Mouse (Mus musculus): Measurements from ENCODE around the gene Wwtr1.
A peak's percentile ranks its signal among the peaks of the same experiment; 100 is the strongest.

Wwtr1 gene

DNA sequence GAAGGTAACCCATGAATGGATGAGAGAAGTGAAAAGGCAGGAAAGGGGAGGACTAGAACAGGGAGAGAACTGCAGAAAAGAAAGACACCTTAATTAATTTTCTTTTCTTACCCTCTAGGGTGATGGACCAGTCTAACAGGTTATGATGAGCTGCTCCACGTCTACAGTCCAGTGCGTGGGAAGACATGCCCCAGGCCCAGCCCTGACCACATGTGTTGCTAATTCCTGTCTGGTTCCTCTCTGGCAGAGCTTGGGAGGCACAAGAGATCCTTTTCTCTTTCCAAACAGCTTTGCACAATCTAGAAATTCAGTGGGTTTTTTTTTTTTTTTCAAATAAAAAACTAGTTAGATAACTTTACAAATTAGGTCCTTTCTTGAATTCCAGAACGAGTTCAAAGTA lies 134.8 kb downstream of the Wwtr1 start:
- no peak for DNase-seq

DNA sequence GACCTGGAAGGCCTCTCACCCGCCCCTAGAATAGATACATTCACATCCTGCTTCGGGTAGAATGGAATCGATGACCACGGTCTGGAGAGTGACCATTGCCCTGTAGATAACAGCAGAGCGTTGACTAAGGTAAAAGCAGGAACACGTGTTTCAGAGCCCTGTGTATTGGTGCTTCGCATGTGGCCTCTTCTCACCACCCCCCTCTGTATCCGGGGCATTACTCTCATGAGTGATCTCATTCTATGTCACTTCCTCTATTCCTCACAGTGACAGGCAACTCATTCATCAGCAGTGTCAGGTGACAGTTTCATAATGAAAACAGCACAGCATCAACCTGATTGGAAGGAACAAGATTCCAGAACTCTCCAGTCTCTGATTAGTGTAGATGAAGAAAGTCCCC lies 140.3 kb downstream of the Wwtr1 start:
- no peak for DNase-seq

DNA sequence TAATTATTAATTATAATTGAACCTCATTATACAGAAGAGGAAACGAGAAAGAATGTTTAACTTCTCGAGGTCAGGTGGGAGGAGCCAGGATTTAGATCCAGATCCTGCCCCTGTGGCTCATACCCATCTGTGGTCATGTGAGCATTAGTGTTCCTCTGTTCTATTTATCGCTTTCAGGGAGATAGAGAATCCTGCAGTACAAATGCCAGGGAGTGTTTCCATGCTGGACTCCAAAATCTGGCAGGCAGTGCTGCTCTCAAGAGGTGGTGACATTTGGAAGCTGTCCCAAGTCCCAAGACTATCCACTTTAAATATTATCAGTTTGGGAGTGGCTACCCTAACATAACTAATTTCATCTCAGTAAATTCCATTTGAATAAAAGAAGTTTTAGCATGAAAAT lies 144.0 kb downstream of the Wwtr1 start:
- no peak for DNase-seq

- DNase-seq = no peak
These were observed 146.2 kb downstream of the Wwtr1 start for GRCm38 (mm10) chr3:57429486-57429885.

DNA sequence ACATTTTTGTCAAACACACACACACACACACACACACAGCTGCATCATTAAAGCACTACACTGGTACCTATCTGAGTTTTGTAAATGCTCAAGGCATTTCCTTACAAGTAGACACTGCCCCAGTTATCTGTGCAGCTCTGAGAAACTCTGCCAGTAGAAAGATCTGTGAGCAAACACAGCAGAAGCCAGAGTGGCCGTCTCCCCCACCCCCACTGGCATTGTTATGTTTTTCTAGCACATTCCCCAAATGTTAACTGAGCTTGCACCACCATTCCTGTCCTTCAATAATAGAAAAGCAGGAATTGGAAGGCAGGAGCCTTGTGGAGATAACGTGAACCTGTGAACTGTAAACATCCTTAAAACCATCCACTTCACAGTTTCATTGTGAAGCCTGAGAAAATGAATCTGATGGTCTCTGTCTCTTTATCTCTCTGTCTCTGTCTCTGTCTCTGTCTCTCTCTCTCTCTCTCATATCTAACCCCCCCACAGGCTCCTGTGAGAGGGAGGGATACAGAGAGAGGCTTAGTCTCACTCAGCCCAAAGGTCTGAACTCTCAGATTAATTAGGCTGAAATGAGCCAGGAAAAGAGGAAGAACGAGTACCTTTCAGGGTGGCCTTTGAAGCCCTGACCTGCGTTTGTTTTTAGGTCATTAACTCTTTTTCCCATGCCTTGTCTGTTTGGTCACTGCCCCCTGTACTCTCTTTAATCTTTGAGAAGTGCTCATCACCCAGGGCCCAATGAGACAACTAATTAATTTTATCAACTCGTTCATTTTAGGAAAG lies 146.8 kb downstream of the Wwtr1 start:
- DNase-seq = peak; percentile 20

DNA sequence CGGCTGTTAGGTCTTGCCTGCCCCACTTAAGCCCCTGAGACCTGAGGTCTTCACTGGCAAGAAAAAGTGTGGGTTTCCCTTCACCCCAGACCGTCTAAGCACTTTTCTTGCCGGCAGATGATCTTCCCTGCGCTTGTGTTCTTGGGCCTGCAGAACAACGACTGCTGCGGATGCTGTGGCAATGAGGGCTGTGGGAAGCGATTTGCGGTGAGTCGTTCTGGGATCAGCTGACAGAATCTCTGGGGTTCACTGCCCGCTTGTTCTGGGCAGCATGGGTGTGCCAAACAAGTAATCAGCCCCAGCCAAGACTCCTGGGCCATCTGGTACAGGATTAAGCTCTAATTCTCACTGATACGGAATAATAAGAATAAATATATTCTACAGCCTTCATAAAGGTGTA lies 149.4 kb downstream of the Wwtr1 start:
- DNase-seq = no peak

DNA sequence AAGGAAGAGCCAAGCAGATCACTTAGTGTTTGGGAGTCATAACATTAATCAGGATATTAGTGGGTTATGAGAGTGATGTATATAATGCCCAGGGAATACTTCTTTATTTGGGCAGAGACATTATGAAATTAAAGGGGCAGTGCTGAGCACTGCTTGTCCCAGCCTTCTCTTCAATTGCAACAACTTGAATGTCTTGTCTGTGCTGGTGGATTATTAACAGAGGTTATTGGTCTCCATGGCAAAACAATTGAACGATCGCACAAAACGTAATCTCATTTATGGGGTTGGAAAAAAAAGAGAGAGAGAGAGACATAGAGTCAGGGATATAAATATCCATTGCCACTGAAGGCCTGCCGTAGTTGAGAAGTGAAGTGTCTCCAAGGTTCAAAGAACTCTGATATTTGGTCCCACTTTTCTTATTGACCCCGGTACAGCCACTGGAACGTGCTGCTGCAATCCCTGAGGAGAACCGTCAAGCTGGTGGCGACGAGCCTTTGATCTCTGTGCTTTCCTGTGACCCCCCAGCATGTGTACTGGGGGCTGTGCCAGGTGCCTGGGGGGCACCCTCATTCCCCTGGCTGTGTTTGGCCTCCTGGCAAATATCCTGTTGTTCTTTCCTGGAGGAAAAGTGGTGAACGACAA lies 150.5 kb downstream of the Wwtr1 start, which contains the start of gene Tm4sf4:
Tm4sf4 (plus strand) TSS at position 226 of the 642 bp plus-strand sequence.
- DNase-seq = no peak

- DNase-seq = no peak
These were observed 155.1 kb downstream of the Wwtr1 start for GRCm38 (mm10) chr3:57420660-57421059.

DNA sequence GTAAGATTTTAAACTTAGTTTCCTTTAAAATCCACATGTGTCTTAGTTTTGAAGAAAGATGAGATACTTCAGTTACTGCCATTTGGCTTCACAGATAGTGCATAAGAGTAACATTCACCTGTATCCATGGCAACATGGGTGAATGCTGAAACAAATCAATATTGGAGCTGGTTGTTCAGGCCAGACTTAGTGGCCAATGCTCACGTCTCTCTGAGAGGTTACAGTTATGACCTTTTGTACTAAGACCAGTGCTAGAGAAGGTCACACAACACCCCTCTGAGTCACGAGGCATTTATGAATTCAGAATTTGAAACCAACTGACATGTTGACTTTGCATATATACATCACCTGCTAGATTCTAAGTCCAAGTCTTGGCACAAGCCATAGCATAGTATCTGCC lies 155.5 kb downstream of the Wwtr1 start:
- DNase-seq = no peak

DNA sequence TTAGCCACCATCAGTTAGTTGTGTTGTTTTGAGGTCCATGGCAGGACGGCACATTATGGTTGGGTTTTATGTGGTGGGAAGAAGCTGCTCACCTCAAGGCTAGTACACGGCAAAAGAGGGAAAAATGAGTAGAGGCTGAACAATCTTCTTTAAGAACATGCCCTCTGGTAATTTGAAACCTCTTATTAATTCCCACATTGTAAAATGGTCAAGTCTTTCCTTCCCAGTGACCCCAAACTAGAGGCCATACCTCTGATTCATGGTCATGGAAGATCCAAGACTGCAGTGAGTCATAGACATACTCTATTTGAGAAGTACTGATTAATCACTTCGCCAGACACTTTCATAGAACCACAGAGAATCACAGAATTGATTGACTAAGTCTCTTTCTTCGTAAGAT lies 164.2 kb downstream of the Wwtr1 start:
- no peak for DNase-seq

Measured in embryo, embryonic 11 days (tissue).